Mouse (Mus musculus) testis, adult 2 months (tissue): ENCODE results near the gene Vcl.

Experiments used
- CTCF ChIP-seq: fragments of 200-500 bp; IDR thresholded peaks from 2 replicates; pipeline ENCODE4 v1.5.1; 2012; ENCODE audit warnings: low read depth, mild to moderate bottlenecking, inconsistent platforms, low read length, moderate library complexity; ENCODE audit not compliant: control insufficient read depth, insufficient read depth, insufficient replicate concordance
- POLR2A ChIP-seq: fragments of 200-500 bp; IDR thresholded peaks from 2 replicates; pipeline ENCODE4 v1.6.1; 2012; ENCODE audit warnings: low read depth, mild to moderate bottlenecking, inconsistent platforms, low read length, moderate library complexity; ENCODE audit not compliant: control insufficient read depth

- TF ChIP-seq CTCF, result no peak
- TF ChIP-seq POLR2A, result no peak
Observed at GRCm38 (mm10) chr14:20945296-20945695, 16.1 kb downstream of the Vcl start.
